Mouse (Mus musculus): Measurements from ENCODE around the gene Riox2. TPM values are rescaled to one million over a fixed set of nuclear protein-coding genes. Genes with fewer than 3 reads are reported as not detected.

Gene Riox2
- polyA plus RNA-seq, 1 experiment: 8.2 TPM

DNA sequence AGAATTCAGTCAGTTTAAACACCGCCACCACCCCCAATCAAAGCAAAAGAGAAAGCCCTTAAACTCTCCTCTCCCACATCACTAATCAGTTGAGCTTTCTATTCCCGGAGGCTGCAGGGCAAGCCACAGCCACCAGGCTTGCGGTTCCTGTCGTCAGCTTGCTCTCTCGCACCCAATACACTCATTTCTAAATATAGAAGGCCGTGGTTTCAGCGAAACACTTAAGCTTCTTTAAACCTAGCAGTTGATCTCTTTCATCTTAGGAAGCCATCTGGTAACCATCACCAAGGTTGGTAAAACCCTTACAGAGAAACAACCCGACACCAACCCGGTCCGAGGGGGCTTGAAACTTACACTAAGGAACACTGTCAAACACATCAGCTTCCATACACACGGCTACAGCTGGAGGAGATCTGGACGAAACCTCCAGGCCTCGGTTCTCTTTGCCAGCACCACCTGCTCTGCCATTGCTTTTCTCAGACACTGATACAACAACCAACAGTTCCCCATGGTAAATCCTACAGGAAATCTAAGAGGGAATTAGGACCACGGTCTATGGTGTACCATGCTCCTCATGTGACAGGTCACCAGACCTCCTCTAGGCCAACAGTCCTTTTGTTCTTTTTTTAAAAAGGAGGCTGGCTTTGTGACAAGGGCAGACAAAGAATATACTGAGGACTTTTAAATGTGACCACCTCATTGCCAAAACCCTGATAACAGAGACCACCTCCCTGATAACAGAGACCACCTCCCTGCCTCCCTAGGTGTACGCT is 46.1 kb downstream of the Riox2 start:
- peak; percentile 20 to 36 for DNase-seq (ENCODE audit: low read depth in 1 of 2, low spot score in 2 of 2)
- 11% methylated on average over 15 of the region's 15 CpGs for WGBS

DNA sequence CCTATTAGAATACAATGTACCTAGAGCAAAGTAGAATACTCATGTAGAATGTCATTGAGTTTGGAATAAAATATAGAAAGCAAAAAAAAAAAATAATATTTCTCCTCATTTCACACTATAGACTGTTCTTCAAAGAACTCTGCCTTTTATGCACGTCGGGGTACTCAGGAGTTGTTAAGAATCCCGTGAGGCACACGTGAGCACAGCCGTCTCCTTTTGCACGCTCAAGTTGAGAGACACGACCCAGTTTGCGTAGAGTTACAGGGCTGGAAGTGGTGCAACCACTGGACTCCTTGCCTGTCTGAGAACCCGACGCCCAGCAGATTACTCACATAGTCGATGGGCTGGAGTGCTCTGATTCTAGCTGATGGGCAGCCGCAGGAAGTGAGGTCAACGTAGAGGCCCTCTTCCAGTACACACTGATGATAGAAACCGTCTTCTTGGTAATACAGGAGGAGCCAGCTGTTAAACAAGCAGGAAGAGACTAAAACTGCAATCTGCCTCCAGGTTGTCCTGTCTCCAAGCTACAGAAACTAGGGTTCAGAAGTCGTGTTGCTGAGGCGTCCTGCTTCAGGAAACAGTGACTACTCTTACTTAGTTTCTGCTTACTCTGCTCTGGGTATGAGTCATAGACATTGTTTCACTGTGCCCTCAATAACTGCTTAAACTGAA is 50.3 kb downstream of the Riox2 start:
- TF ChIP-seq POLR2A (IDR thresholded peaks at IDR 0.05; ENCODE audit: low read depth, low read length) (no peak), CTCF (IDR thresholded peaks at IDR 0.05; ENCODE audit: extremely low read depth, insufficient read depth, insufficient read length, insufficient replicate concordance) (no peak)
- peaks cover 2% of the 10 kb centered on the region; the same call in 1 of the 2 replicates for H3K4me1 ChIP-seq (ENCODE audit: control insufficient read depth, insufficient read depth, insufficient read length)
- H3K4me3 ChIP-seq (ENCODE audit: extremely low read depth, insufficient read depth, insufficient read length): no peak overlapping the region
- peaks cover 2% of the 10 kb centered on the region; the same call in 1 of the 2 replicates for H3K36me3 ChIP-seq (ENCODE audit: control insufficient read depth, insufficient read depth, low read length)
- H3K27ac ChIP-seq (ENCODE audit: insufficient read depth, low read length): no peak overlapping the region
- WGBS: 86% methylated on average over 16 of the region's 16 CpGs
- no peak for DNase-seq (ENCODE audit: low read depth in 1 of 2, low spot score in 2 of 2)
- H3K27me3 ChIP-seq (ENCODE audit: control insufficient read depth, insufficient read depth, low read length): no peaks in the 10 kb centered on the region

More for the DNA sequence above, 46.1 kb downstream of the Riox2 start:
- Histone ChIP-seq H3K4me1 (ENCODE audit: control insufficient read depth, insufficient read depth, insufficient read length) (peaks cover 3% of the 10 kb centered on the region; the same call in 1 of the 2 replicates), H3K27ac (ENCODE audit: insufficient read depth, low read length) (no peak overlapping the region), H3K36me3 (ENCODE audit: control insufficient read depth, insufficient read depth, low read length) (peaks cover 2% of the 10 kb centered on the region; the same call in 1 of the 2 replicates), H3K4me3 (ENCODE audit: extremely low read depth, insufficient read depth, insufficient read length) (no peak overlapping the region; the same call in 1 of the 2 replicates), H3K27me3 (ENCODE audit: control insufficient read depth, insufficient read depth, low read length) (no peaks in the 10 kb centered on the region)
- TF ChIP-seq POLR2A (IDR thresholded peaks at IDR 0.05; ENCODE audit: low read depth, low read length): no peak
- no peak for TF ChIP-seq CTCF (IDR thresholded peaks at IDR 0.05; ENCODE audit: extremely low read depth, insufficient read depth, insufficient read length, insufficient replicate concordance)

DNA sequence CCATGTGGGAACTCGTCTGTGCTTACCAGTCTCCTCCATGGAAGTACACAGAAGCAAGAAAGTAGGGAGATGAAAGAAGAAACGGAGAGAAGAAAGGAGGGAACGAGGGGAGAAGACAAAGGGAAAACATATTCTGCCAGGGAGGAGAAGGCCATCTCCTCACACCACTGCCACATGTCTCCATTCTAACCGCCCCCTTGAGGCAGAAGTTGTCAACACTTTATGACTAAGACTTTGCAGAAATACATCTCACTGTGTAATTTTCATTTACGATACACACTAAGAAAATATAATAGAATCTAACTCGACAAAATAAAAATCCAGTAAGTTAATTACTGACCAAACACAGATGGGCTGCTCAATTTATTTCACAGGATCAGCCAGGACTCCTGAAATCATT is 55.4 kb downstream of the Riox2 start:
- Histone ChIP-seq H3K36me3 (ENCODE audit: control insufficient read depth, insufficient read depth, low read length) (peaks cover 3% of the 10 kb centered on the region), H3K27ac (ENCODE audit: insufficient read depth, low read length) (no peak overlapping the region), H3K27me3 (ENCODE audit: control insufficient read depth, insufficient read depth, low read length) (no peaks in the 10 kb centered on the region), H3K4me1 (ENCODE audit: control insufficient read depth, insufficient read depth, insufficient read length) (no peaks in the 10 kb centered on the region), H3K4me3 (ENCODE audit: extremely low read depth, insufficient read depth, insufficient read length) (no peak overlapping the region)
- 85% methylated on average over 6 of the region's 6 CpGs for WGBS
- no peak for DNase-seq (ENCODE audit: low read depth in 1 of 2, low spot score in 2 of 2)
- no peak for TF ChIP-seq CTCF (IDR thresholded peaks at IDR 0.05; ENCODE audit: extremely low read depth, insufficient read depth, insufficient read length, insufficient replicate concordance)
- no peak for TF ChIP-seq POLR2A (IDR thresholded peaks at IDR 0.05; ENCODE audit: low read depth, low read length)

DNA sequence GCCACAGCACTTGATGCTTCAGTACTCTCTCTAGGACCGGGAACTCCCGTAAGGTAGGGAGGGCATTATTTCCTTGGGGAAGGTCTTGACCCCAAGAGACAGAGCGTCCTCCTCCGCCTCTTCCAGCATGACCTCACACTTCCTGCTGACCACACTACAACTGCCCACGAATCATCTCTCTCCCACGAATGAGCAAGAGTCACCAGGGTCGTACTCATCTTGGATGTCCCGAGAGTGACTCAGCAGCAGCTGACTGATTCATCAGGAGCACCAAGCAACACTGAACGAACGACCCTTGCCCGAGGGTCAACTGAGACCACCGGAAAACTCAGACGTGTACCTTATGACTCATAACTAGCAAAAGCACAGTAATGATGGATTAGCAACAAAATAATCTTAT is 58.0 kb downstream of the Riox2 start:
- no peak overlapping the region for H3K27ac ChIP-seq (ENCODE audit: insufficient read depth, low read length)
- TF ChIP-seq CTCF (IDR thresholded peaks at IDR 0.05; ENCODE audit: extremely low read depth, insufficient read depth, insufficient read length, insufficient replicate concordance): no peak
- no peak for TF ChIP-seq POLR2A (IDR thresholded peaks at IDR 0.05; ENCODE audit: low read depth, low read length)
- 89% methylated on average over 13 of the region's 13 CpGs for WGBS

DNA sequence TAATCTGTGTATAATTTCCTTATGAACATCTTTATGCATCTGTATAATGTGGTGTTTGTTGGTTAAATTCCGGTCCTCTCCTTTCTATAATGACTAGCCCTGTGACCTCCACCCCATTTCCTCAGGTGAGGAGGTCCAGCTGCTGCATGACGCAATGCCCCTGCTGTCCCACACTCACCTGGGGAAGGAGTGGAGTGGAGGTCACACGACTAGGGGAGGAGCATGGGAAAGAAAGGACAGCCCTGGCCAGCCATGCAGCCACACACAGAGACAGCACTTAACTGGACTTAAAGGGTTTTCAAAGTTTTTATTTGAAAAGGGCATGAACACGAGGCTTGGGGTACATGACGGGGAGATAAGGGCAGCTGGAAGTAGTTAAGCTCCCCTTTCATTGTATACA is 59.7 kb downstream of the Riox2 start:
- H3K4me3 ChIP-seq (ENCODE audit: extremely low read depth, insufficient read depth, insufficient read length): no peak overlapping the region
- 89% methylated on average over 5 of the region's 5 CpGs for WGBS
- H3K27me3 ChIP-seq (ENCODE audit: control insufficient read depth, insufficient read depth, low read length): no peaks in the 10 kb centered on the region
- no peak overlapping the region for H3K27ac ChIP-seq (ENCODE audit: insufficient read depth, low read length)
- no peak for TF ChIP-seq CTCF (IDR thresholded peaks at IDR 0.05; ENCODE audit: extremely low read depth, insufficient read depth, insufficient read length, insufficient replicate concordance)
- no peak for TF ChIP-seq POLR2A (IDR thresholded peaks at IDR 0.05; ENCODE audit: low read depth, low read length)
- peaks cover 3% of the 10 kb centered on the region for H3K36me3 ChIP-seq (ENCODE audit: control insufficient read depth, insufficient read depth, low read length)
- no peaks in the 10 kb centered on the region for H3K4me1 ChIP-seq (ENCODE audit: control insufficient read depth, insufficient read depth, insufficient read length)
- no peak for DNase-seq (ENCODE audit: low read depth in 1 of 2, low spot score in 2 of 2)

More for the DNA sequence above, 58.0 kb downstream of the Riox2 start:
- Histone ChIP-seq H3K4me3 (ENCODE audit: extremely low read depth, insufficient read depth, insufficient read length) (no peak overlapping the region), H3K27me3 (ENCODE audit: control insufficient read depth, insufficient read depth, low read length) (no peaks in the 10 kb centered on the region), H3K4me1 (ENCODE audit: control insufficient read depth, insufficient read depth, insufficient read length) (no peaks in the 10 kb centered on the region), H3K36me3 (ENCODE audit: control insufficient read depth, insufficient read depth, low read length) (peaks cover 3% of the 10 kb centered on the region)
- no peak for DNase-seq (ENCODE audit: low read depth in 1 of 2, low spot score in 2 of 2)

DNA sequence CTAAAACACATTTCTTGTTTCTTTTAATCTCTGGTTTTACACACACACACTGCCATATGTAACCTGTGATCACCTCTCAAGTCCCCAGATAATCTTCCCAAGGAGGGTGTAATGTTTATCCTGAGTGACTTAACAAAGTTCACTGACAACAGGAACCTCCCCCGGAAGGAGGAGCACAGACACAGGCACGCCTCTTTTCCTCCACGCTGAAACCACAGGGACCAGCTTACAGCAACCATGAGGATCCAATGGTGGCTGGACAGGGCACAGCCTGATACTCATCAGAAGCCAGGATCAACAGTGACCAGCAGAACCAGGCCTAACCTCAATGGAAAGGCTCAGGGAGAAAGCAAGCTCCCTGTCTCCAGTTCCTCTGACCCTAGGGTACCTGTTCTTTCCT is 61.0 kb downstream of the Riox2 start:
- Histone ChIP-seq H3K27ac (ENCODE audit: insufficient read depth, low read length) (no peak overlapping the region), H3K4me3 (ENCODE audit: extremely low read depth, insufficient read depth, insufficient read length) (no peak overlapping the region), H3K27me3 (ENCODE audit: control insufficient read depth, insufficient read depth, low read length) (no peaks in the 10 kb centered on the region), H3K36me3 (ENCODE audit: control insufficient read depth, insufficient read depth, low read length) (peaks cover 3% of the 10 kb centered on the region), H3K4me1 (ENCODE audit: control insufficient read depth, insufficient read depth, insufficient read length) (no peaks in the 10 kb centered on the region)
- WGBS: 43% methylated on average over 3 of the region's 3 CpGs
- TF ChIP-seq CTCF (IDR thresholded peaks at IDR 0.05; ENCODE audit: extremely low read depth, insufficient read depth, insufficient read length, insufficient replicate concordance) (no peak), POLR2A (IDR thresholded peaks at IDR 0.05; ENCODE audit: low read depth, low read length) (no peak)
- DNase-seq (ENCODE audit: low read depth in 1 of 2, low spot score in 2 of 2): no peak
